Mouse (Mus musculus): ENCODE measurements around the gene Ccr8. TPM values are rescaled to one million over a fixed set of nuclear protein-coding genes. Genes with fewer than 3 reads are reported as not detected.

Gene Ccr8
- polyA plus RNA-seq, 2 experiments = 1.6 to 3.4 TPM

GRCm38 (mm10) chr9:120140652-120141051 lies 48.7 kb downstream of the Ccr8 start:
- no peak overlapping the region for H3K4me2 ChIP-seq (replicated peaks; ENCODE audit: low read depth, low read length, severe bottlenecking)
- no peaks in the 10 kb centered on the region for H3K9me3 ChIP-seq (ENCODE audit: control insufficient read depth, low read length)
- H3K36me3 ChIP-seq (ENCODE audit: control insufficient read depth, insufficient read depth, low read length) = no peaks in the 10 kb centered on the region
- no peak for TF ChIP-seq POLR2A (IDR thresholded peaks at IDR 0.05; ENCODE audit: borderline replicate concordance, extremely low read depth, insufficient read depth, insufficient read length)
- no peak overlapping the region for H3K4me3 ChIP-seq (replicated peaks; ENCODE audit: low read length)
- no peaks in the 10 kb centered on the region for H3K4me1 ChIP-seq (ENCODE audit: control insufficient read depth, insufficient read depth, low read length)
- H3K9ac ChIP-seq (ENCODE audit: low read depth, low read length, severe bottlenecking) = no peak overlapping the region
- ATAC-seq (ENCODE audit: low FRiP score, low read depth) (peak; percentile 74; the same call in 1 of the 2 replicates), DNase-seq (ENCODE audit: low spot score) (peak; percentile 69)
- no peak overlapping the region for H3K27ac ChIP-seq (replicated peaks; ENCODE audit: low read depth, low read length)
- no peaks in the 10 kb centered on the region for H3K27me3 ChIP-seq (ENCODE audit: control insufficient read depth, insufficient read depth, low read length)
- WGBS = 7% methylated on average over 4 of the region's 4 CpGs

GRCm38 (mm10) chr9:120144474-120144873 lies 52.6 kb downstream of the Ccr8 start:
- H3K9me3 ChIP-seq (ENCODE audit: control insufficient read depth, low read length) = no peaks in the 10 kb centered on the region
- no peak overlapping the region for H3K4me3 ChIP-seq (replicated peaks; ENCODE audit: low read length)
- no peaks in the 10 kb centered on the region for H3K27me3 ChIP-seq (ENCODE audit: control insufficient read depth, insufficient read depth, low read length)
- no peaks in the 10 kb centered on the region for H3K4me1 ChIP-seq (ENCODE audit: control insufficient read depth, insufficient read depth, low read length)
- H3K9ac ChIP-seq (ENCODE audit: low read depth, low read length, severe bottlenecking) = no peak overlapping the region
- H3K27ac ChIP-seq (replicated peaks; ENCODE audit: low read depth, low read length) = no peak overlapping the region
- ATAC-seq (ENCODE audit: low FRiP score, low read depth) (no peak), DNase-seq (ENCODE audit: low spot score) (no peak)
- no peak overlapping the region for H3K4me2 ChIP-seq (replicated peaks; ENCODE audit: low read depth, low read length, severe bottlenecking)
- no peaks in the 10 kb centered on the region for H3K36me3 ChIP-seq (ENCODE audit: control insufficient read depth, insufficient read depth, low read length)
- 86% methylated on average over 13 of the region's 13 CpGs for WGBS
- TF ChIP-seq POLR2A (IDR thresholded peaks at IDR 0.05; ENCODE audit: borderline replicate concordance, extremely low read depth, insufficient read depth, insufficient read length) = no peak

Other genes with a start within 250 kb of the Ccr8 start
- 62.9 and 68.7 TPM in 2 replicates for gene Wdr48, start 197.2 kb upstream of the Ccr8 start, polyA plus RNA-seq (2012; rRNA removed)
- 50.5 and 55.6 TPM in 2 replicates for gene Wdr48, start 197.2 kb upstream of the Ccr8 start, polyA plus RNA-seq (2014; fragmentation: Nextera tagmentation; extraction: Ambion mirVana)
- 28.1 and 31.5 TPM in 2 replicates for gene Gorasp1, start 154.5 kb upstream of the Ccr8 start, polyA plus RNA-seq (2012; rRNA removed)
- 30.2 and 32.4 TPM in 2 replicates for gene Gorasp1, start 154.5 kb upstream of the Ccr8 start, polyA plus RNA-seq (2014; fragmentation: Nextera tagmentation; extraction: Ambion mirVana)
- 0.34 and 0.35 TPM in 2 replicates for gene Ttc21a, start 154.5 kb upstream of the Ccr8 start, polyA plus RNA-seq (2012; rRNA removed)
- gene Ttc21a, start 154.5 kb upstream of the Ccr8 start, polyA plus RNA-seq (2014; fragmentation: Nextera tagmentation; extraction: Ambion mirVana) = 0.10 and 0.21 TPM in 2 replicates
- 12.8 and 28.4 TPM in 2 replicates for gene Csrnp1, start 107.5 kb upstream of the Ccr8 start, polyA plus RNA-seq (2012; rRNA removed)
- gene Csrnp1, start 107.5 kb upstream of the Ccr8 start, polyA plus RNA-seq (2014; fragmentation: Nextera tagmentation; extraction: Ambion mirVana) = 2.1 and 2.8 TPM in 2 replicates
- gene Xirp1, start 68.5 kb upstream of the Ccr8 start, polyA plus RNA-seq (2012; rRNA removed) = 1.4 TPM in 2 replicates
- 1.4 and 2.2 TPM in 2 replicates for gene Xirp1, start 68.5 kb upstream of the Ccr8 start, polyA plus RNA-seq (2014; fragmentation: Nextera tagmentation; extraction: Ambion mirVana)
- gene Cx3cr1, start 22.2 kb upstream of the Ccr8 start, polyA plus RNA-seq (2012; rRNA removed) = 11.0 and 12.3 TPM in 2 replicates
- 10.1 and 12.5 TPM in 2 replicates for gene Cx3cr1, start 22.2 kb upstream of the Ccr8 start, polyA plus RNA-seq (2014; fragmentation: Nextera tagmentation; extraction: Ambion mirVana)
- 31.9 and 34.9 TPM in 2 replicates for gene Slc25a38, start 18.3 kb downstream of the Ccr8 start, polyA plus RNA-seq (2012; rRNA removed)
- gene Slc25a38, start 18.3 kb downstream of the Ccr8 start, polyA plus RNA-seq (2014; fragmentation: Nextera tagmentation; extraction: Ambion mirVana) = 25.7 and 26.0 TPM in 2 replicates
- 2,717 and 3,331 TPM in 2 replicates for gene Rpsa, start 35.6 kb downstream of the Ccr8 start, polyA plus RNA-seq (2012; rRNA removed)
- gene Rpsa, start 35.6 kb downstream of the Ccr8 start, polyA plus RNA-seq (2014; fragmentation: Nextera tagmentation; extraction: Ambion mirVana) = 2,066 and 2,128 TPM in 2 replicates
- not detected in 2 replicates for gene Mobp, start 57.6 kb downstream of the Ccr8 start, polyA plus RNA-seq (2012; rRNA removed)
- not detected in 2 replicates for gene Mobp, start 57.6 kb downstream of the Ccr8 start, polyA plus RNA-seq (2014; fragmentation: Nextera tagmentation; extraction: Ambion mirVana)
- gene Myrip, start 209.4 kb downstream of the Ccr8 start, polyA plus RNA-seq (2012; rRNA removed) = 0.73 and 0.82 TPM in 2 replicates
- 0.37 and 0.50 TPM in 2 replicates for gene Myrip, start 209.4 kb downstream of the Ccr8 start, polyA plus RNA-seq (2014; fragmentation: Nextera tagmentation; extraction: Ambion mirVana)